Mouse (Mus musculus) liver, adult 2 months (tissue): ENCODE measurements around the gene Golga7b. TPM values are rescaled to one million over a fixed set of nuclear protein-coding genes. Genes with fewer than 3 reads are reported as not detected.

Experiments used
- DNase-seq: peaks from one replicate; pipeline ENCODE4 v3.0.0-alpha.2; 2011; ENCODE audit warnings: low read depth, low spot score; ENCODE audit errors: extremely low read depth
- H3K27ac ChIP-seq: fragments of 200-500 bp; replicated peaks from 2 replicates; pipeline ENCODE4 v1.5.1; 2012; ENCODE audit warnings: low read depth, mild to moderate bottlenecking, control low read depth, inconsistent platforms, low read length; ENCODE audit not compliant: insufficient read depth
- H3K27me3 ChIP-seq: fragments of 200-500 bp; 2 replicates; pipeline ENCODE4 v1.6.1; 2012; ENCODE audit warnings: mild to moderate bottlenecking, moderate library complexity, low read length, inconsistent platforms; ENCODE audit not compliant: control insufficient read depth, insufficient read depth
- H3K36me3 ChIP-seq: fragments of 200-500 bp; 2 replicates; pipeline ENCODE4 v1.6.1; 2012; ENCODE audit warnings: low read length, inconsistent platforms; ENCODE audit not compliant: control insufficient read depth, insufficient read depth
- H3K4me1 ChIP-seq: fragments of 200-500 bp; 2 replicates; pipeline ENCODE4 v1.6.1; 2011; ENCODE audit warnings: low read length; ENCODE audit not compliant: control insufficient read depth, insufficient read depth
- H3K4me3 ChIP-seq: fragments of 200-500 bp; 2 replicates; pipeline ENCODE4 v1.5.1; 2011; ENCODE audit warnings: low read depth, mild to moderate bottlenecking, control low read depth, low read length, moderate library complexity; ENCODE audit not compliant: insufficient read depth
- H3K79me2 ChIP-seq: fragments of 200-500 bp; 2 replicates; pipeline ENCODE4 v1.6.1; 2012; ENCODE audit warnings: inconsistent platforms, mild to moderate bottlenecking, low read length, moderate library complexity; ENCODE audit not compliant: control insufficient read depth, insufficient read depth
- H3K9ac ChIP-seq: fragments of 200-500 bp; 2 replicates; pipeline ENCODE4 v1.6.1; 2012; ENCODE audit warnings: low read depth, mild to moderate bottlenecking, control low read depth, inconsistent platforms, low read length
- CTCF ChIP-seq: fragments of 200-500 bp; IDR thresholded peaks from 2 replicates; pipeline ENCODE4 v1.5.1; 2011; ENCODE audit warnings: low read depth, low read length, control low read depth
- POLR2A ChIP-seq: fragments of 200-500 bp; IDR thresholded peaks from 2 replicates; pipeline ENCODE4 v1.6.1; 2011; ENCODE audit warnings: low read length, control low read depth; ENCODE audit not compliant: insufficient read depth; ENCODE audit errors: extremely low read depth
- WGBS: fragments of 180-500 bp; shearing (Covaris S2); methylation state at CpG from one replicate; pipeline ENCODE4 v1.1.7; 2018; 5-methylcytosine and 5-hydroxymethylcytosine counted together
- polyA plus RNA-seq: library from polyadenylated mRNA; depleted of rRNA; stranded (reverse); fragments of >200 nt; gene quantifications from 2 replicates; pipeline ENCODE4 v1.2.3, GENCODE M21; 2012
- total RNA-seq: library from RNA; depleted of rRNA; stranded (reverse); fragments of >200 nt; gene quantifications from 2 replicates; pipeline ENCODE4 v1.2.3, GENCODE M21; 2014

The Golga7b gene
- total and polyA plus RNA-seq, 2 experiments, result not detected

DNA sequence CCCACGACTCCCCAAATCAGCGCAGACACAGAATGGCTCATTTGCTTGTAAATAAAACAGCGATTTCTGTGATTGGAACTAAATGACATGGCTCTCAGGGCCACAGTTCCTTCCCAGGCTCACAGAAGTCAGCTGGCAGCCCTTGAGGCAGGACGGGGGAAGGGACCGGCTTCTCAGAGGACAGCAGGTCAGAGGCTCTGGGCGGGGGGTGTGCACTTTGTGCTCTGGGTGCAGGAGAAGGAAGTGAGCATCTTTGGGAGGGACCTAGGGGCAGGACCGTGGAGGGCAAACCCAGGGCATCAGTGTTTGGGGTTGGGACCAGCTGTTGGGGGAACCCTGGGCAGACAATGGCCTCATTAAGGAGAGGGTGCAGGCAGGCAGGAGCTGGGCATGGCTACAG lies 37.9 kb upstream of the Golga7b start:
- H3K79me2 ChIP-seq, result no peaks in the 10 kb centered on the region
- WGBS, result 72% methylated on average over 7 of the region's 7 CpGs
- TF ChIP-seq POLR2A, result no peak
- no peak for TF ChIP-seq CTCF
- H3K9ac ChIP-seq, result no peak overlapping the region
- no peak overlapping the region for H3K27ac ChIP-seq
- no peaks in the 10 kb centered on the region for H3K27me3 ChIP-seq
- no peaks in the 10 kb centered on the region for H3K4me1 ChIP-seq
- no peak for DNase-seq
- no peak overlapping the region for H3K4me3 ChIP-seq
- no peaks in the 10 kb centered on the region for H3K36me3 ChIP-seq

DNA sequence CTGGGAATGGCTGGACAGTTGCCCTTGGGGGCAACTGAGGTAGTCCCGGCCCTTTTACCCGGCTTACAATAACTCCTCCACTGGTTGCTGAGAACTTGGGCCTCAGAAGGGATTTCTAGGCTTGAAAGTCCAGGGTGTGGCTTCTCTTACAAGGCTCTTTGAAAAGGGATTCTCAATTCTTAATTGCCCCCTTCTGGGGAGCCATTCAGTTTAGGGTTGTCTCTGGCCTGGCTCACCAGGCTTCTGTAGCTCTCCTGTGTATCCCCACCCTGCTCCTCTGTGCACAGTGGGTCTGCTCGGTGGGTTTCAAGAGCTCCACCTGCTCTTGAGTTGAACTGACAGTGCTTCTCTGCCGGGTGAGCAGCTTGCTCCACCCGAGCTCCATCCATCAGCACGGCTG lies 37.4 kb upstream of the Golga7b start:
- H3K36me3 ChIP-seq, result no peaks in the 10 kb centered on the region
- 74% methylated on average over 6 of the region's 6 CpGs for WGBS
- no peaks in the 10 kb centered on the region for H3K4me1 ChIP-seq
- no peak for TF ChIP-seq CTCF
- no peak for TF ChIP-seq POLR2A
- H3K27me3 ChIP-seq, result no peaks in the 10 kb centered on the region
- H3K27ac ChIP-seq, result no peak overlapping the region
- H3K79me2 ChIP-seq, result no peaks in the 10 kb centered on the region
- no peak overlapping the region for H3K9ac ChIP-seq
- DNase-seq, result no peak
- no peak overlapping the region for H3K4me3 ChIP-seq

DNA sequence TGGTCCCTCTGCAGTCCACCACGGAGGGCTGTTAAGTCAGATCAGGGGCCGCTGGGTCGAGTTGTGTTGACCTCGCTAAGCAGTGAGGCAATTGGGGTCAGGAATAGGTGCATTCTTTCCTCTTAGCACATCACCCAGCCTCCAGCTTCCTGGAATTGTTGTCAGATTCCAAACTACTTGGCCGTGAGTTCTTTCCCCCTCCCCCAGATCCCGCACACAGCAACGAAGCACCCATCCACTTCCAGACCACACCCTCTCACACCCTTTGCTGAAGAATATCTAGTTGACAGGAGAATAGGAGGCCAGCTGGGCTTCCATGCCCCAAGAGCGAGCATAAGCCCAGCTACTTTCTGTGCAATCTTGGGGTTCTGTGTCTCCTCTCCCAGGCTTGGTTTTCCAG lies 35.4 kb upstream of the Golga7b start:
- Histone ChIP-seq H3K4me1 (no peaks in the 10 kb centered on the region), H3K9ac (no peak overlapping the region), H3K79me2 (no peaks in the 10 kb centered on the region), H3K27me3 (no peaks in the 10 kb centered on the region), H3K4me3 (no peak overlapping the region), H3K36me3 (no peaks in the 10 kb centered on the region), H3K27ac (no peak overlapping the region)
- 24% methylated on average over 8 of the region's 8 CpGs for WGBS
- no peak for DNase-seq
- TF ChIP-seq CTCF (no peak), POLR2A (no peak)

DNA sequence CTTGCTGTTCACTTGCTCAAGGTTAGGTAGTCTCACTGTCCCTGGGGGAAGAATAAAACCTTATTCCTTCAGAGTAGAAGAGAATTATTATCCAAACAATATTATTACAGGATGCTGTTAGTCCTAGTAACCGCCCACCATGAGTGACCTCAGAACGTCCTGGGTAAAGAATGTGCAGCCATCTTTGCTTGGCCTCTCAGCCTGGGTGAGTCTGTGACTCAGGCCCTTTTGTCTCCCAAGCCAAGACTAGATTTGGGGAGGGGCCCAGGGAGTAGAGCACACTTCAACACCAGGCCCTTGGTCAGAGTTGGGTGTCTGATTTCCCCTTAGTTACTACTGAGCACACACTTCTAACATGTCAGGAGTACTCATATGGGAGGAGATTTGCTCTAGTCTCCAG lies 32.8 kb upstream of the Golga7b start:
- H3K27ac ChIP-seq, result no peak overlapping the region
- H3K4me1 ChIP-seq, result no peaks in the 10 kb centered on the region
- H3K36me3 ChIP-seq, result no peaks in the 10 kb centered on the region
- no peak overlapping the region for H3K9ac ChIP-seq
- no peak for TF ChIP-seq CTCF
- no peak for TF ChIP-seq POLR2A
- no peaks in the 10 kb centered on the region for H3K27me3 ChIP-seq
- no peaks in the 10 kb centered on the region for H3K79me2 ChIP-seq
- no peak overlapping the region for H3K4me3 ChIP-seq
- 65% methylated on average over 2 of the region's 2 CpGs for WGBS
- no peak for DNase-seq

DNA sequence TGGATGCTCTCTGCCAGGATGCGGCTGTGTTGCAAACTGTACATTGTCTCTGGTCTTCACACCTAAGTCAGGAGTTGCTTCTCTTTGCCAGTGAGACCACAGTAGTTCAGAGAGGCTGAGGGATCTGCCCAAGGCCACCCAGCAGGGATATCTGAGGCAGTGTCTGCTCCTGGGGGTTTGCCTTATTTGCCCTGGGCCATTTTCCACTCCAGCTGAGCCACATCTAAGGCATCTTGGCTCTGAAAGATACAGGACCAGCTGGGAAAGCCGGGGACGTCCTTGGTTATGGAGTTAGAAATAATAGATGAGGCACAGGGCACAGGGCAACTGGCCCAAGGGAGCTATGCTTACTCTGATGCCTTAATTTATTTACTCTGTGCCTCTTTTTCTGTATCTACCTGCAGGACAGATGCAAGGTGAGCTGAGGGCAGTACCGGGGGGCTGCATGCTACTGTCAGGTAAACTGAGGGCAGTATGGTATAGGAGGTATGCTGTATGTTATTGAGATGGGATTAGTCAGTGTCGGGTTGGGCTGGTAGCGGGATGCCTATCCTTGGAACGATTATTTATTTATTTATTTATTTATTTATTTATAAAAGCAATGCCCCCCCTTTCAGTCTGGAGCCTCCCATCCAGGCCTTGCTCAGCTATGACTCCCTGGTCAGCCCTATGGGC lies 30.5 kb upstream of the Golga7b start:
- no peak overlapping the region for H3K9ac ChIP-seq
- no peaks in the 10 kb centered on the region for H3K79me2 ChIP-seq
- no peak for TF ChIP-seq CTCF
- TF ChIP-seq POLR2A, result no peak
- H3K27me3 ChIP-seq, result no peaks in the 10 kb centered on the region
- no peaks in the 10 kb centered on the region for H3K4me1 ChIP-seq
- DNase-seq, result no peak
- no peak overlapping the region for H3K4me3 ChIP-seq
- WGBS, result 62% methylated on average over 7 of the region's 7 CpGs
- H3K27ac ChIP-seq, result no peak overlapping the region
- H3K36me3 ChIP-seq, result no peaks in the 10 kb centered on the region

DNA sequence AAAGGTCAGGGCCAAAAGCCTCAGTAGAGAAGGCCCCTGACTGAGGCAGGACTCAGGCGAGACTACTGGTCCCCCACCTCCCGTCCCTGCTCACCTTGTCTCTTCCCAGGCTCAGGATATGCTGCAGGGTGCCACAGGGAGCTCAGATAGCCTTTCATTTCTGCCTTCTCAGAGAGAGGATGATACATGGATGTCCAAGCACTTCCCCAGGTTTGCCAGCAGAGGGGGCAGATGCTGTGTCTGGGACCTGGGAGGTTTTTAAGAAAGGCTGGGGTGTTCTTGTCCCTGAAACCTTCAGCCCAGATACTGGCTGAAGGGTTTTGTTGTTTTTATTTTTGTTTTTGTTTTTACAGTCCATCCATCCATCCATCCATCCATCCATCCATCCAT lies 30.0 kb upstream of the Golga7b start:
- DNase-seq, result peak; percentile 27
- no peaks in the 10 kb centered on the region for H3K4me1 ChIP-seq
- H3K79me2 ChIP-seq, result no peaks in the 10 kb centered on the region
- TF ChIP-seq CTCF (peak; percentile 75), POLR2A (no peak)
- WGBS, result 14% methylated on average over 2 of the region's 2 CpGs
- no peak overlapping the region for H3K9ac ChIP-seq
- H3K4me3 ChIP-seq, result no peak overlapping the region
- no peaks in the 10 kb centered on the region for H3K27me3 ChIP-seq
- no peaks in the 10 kb centered on the region for H3K36me3 ChIP-seq
- H3K27ac ChIP-seq, result no peak overlapping the region
